22 mouse cellular contexts compared by ENCODE assay signal in genomic region chr6:134502335-134502734, GRCm38 (mm10).
DNase-seq lines count a peak whose midpoint lies in the region; ATAC-seq and TF ChIP-seq lines count a peak whose summit lies in the region.
"Had no signal": no experiment of that assay in that cellular context is flagged by ENCODE, and none has a peak within 500 bp of the region (broad histone marks: within the 10 kb centered on the region; RNA-seq: fewer than 3 reads in every experiment).

No protein-coding gene starts in this region.

- no peaks in the 10 kb centered on the region for H3K9me3 ChIP-seq in stomach, embryonic 14.5 days (ENCODE audit: control insufficient read depth, low read depth, low read length)
- no peaks in the 10 kb centered on the region for H3K9me3 ChIP-seq in stomach, postnatal 0 days (ENCODE audit: control insufficient read depth, low read length)
- H3K9me3 ChIP-seq: embryonic facial prominence, embryonic 12.5 days; forebrain, embryonic 12.5 days; heart, embryonic 15.5 days; hindbrain, embryonic 10.5 days; intestine, embryonic 15.5 days had no signal

- TF ChIP-seq CTCF in stomach, postnatal 0 days (IDR thresholded peaks at IDR 0.05; ENCODE audit: low read depth): no peak

- H3K4me1 ChIP-seq in stomach, embryonic 14.5 days (ENCODE audit: control insufficient read depth, insufficient read depth, low read length): peaks cover 30% of the 10 kb centered on the region
- H3K4me1 ChIP-seq in stomach, postnatal 0 days (replicated peaks; ENCODE audit: control insufficient read depth, insufficient read depth): no peaks in the 10 kb centered on the region

- no peak overlapping the region for H3K4me2 ChIP-seq in stomach, embryonic 14.5 days (replicated peaks; ENCODE audit: low read depth, low read length)
- H3K4me2 ChIP-seq in stomach, postnatal 0 days (replicated peaks; ENCODE audit: low read depth): no peak overlapping the region
- H3K4me2 ChIP-seq: embryonic facial prominence, embryonic 12.5 days; forebrain, embryonic 12.5 days; heart, embryonic 15.5 days; hindbrain, embryonic 14.5 days; intestine, embryonic 15.5 days had no signal

- no peak overlapping the region for H3K9ac ChIP-seq in stomach, embryonic 14.5 days (replicated peaks; ENCODE audit: low read depth, low read length)
- no peak overlapping the region for H3K9ac ChIP-seq in stomach, postnatal 0 days (ENCODE audit: low read length)
- H3K9ac ChIP-seq: embryonic facial prominence, embryonic 12.5 days; forebrain, embryonic 12.5 days; heart, embryonic 15.5 days; hindbrain, embryonic 14.5 days; intestine, embryonic 15.5 days had no signal

- ATAC-seq in frontal cortex, adult (ENCODE audit: low TSS enrichment): peak; percentile 83
- ATAC-seq in stomach, embryonic 14.5 days (ENCODE audit: insufficient number of reproducible peaks, insufficient read depth, low FRiP score, low read depth): no peak
- no peak for ATAC-seq in stomach, postnatal 0 days (ENCODE audit: low FRiP score, low TSS enrichment)
- ATAC-seq: forebrain, embryonic 16.5 days; intestine, embryonic 15.5 days had no signal

- TF ChIP-seq EP300 in stomach, postnatal 0 days (optimal IDR thresholded peaks at IDR 0.05): no peak

- intact Hi-C loops in heart, postnatal 10 days (cut with DNase I): no loop called here
- intact Hi-C loops in heart, postnatal 36 days (cut with DNase I): no loop called here

- no peak for DNase-seq in frontal cortex, postnatal 14 days (ENCODE audit: low spot score in 2 of 2)
- DNase-seq in heart, postnatal 10 days: peak; percentile 28 to 41
- no peak for DNase-seq in heart, postnatal 36 days
- DNase-seq in kidney, postnatal 10 days: peak; percentile 56
- DNase-seq in kidney, postnatal 25 days: no peak
- no peak for DNase-seq in stomach, postnatal 0 days (ENCODE audit: low spot score)
- DNase-seq: adrenal gland, postnatal 10 days; cerebellum, adult 11 months; cerebellum, adult 8-10 months; cerebellum, postnatal 14 days; embryo, embryonic 11 days; gastrocnemius, adult 2 months; gastrocnemius, postnatal 25 days had no signal

- peak overlapping the region; percentile 53; the same call in 1 of the 2 replicates for H3K27ac ChIP-seq in stomach, embryonic 14.5 days (ENCODE audit: low read length)
- no peak overlapping the region for H3K27ac ChIP-seq in stomach, postnatal 0 days (replicated peaks)
- H3K27ac ChIP-seq: embryonic facial prominence, embryonic 12.5 days; forebrain, embryonic 12.5 days; gastrocnemius, adult 2 months; heart, embryonic 15.5 days; hindbrain, embryonic 10.5 days; intestine, embryonic 15.5 days had no signal

- H3K4me3 ChIP-seq in stomach, embryonic 14.5 days (ENCODE audit: low read depth, low read length): no peak overlapping the region
- H3K4me3 ChIP-seq in stomach, postnatal 0 days (ENCODE audit: low read depth, low read length): no peak overlapping the region
- H3K4me3 ChIP-seq: embryonic facial prominence, embryonic 12.5 days; forebrain, embryonic 12.5 days; gastrocnemius, adult 2 months; heart, embryonic 15.5 days; hindbrain, embryonic 10.5 days; intestine, embryonic 15.5 days had no signal

- H3K27me3 ChIP-seq in stomach, embryonic 14.5 days (ENCODE audit: control insufficient read depth, insufficient read depth, low read length): no peaks in the 10 kb centered on the region
- no peaks in the 10 kb centered on the region for H3K27me3 ChIP-seq in stomach, postnatal 0 days (ENCODE audit: control insufficient read depth, insufficient read depth, low read length)
- H3K27me3 ChIP-seq: embryonic facial prominence, embryonic 12.5 days; forebrain, embryonic 12.5 days; heart, embryonic 15.5 days; intestine, embryonic 15.5 days had no signal

- WGBS in stomach, embryonic 14.5 days: 33% methylated on average over 7 of the region's 7 CpGs
- 38% methylated on average over 7 of the region's 7 CpGs for WGBS in stomach, postnatal 0 days

- peaks cover 17% of the 10 kb centered on the region; the same call in 1 of the 2 replicates for H3K36me3 ChIP-seq in stomach, embryonic 14.5 days (ENCODE audit: control insufficient read depth, insufficient read depth, low read length)
- H3K36me3 ChIP-seq in stomach, postnatal 0 days (ENCODE audit: control insufficient read depth, insufficient read depth, low read length): peaks cover 7% of the 10 kb centered on the region

Comparison
In these comparisons a context has a peak if more than half of its experiments do, and no peak if none do; other contexts are left out.
1. DNase-seq: peak in heart, postnatal 10 days (2 of 2) and kidney, postnatal 10 days (single experiment); none in frontal cortex, postnatal 14 days (0 of 2), heart, postnatal 36 days (0 of 2), kidney, postnatal 25 days (0 of 2) and stomach, postnatal 0 days (single experiment).